Mouse (Mus musculus) layer of hippocampus, adult 2 months (tissue): Measurements from ENCODE around the gene Rs1. TPM values are rescaled to one million over a fixed set of nuclear protein-coding genes. Genes with fewer than 3 reads are reported as not detected.
A peak's percentile ranks its signal among the peaks of the same experiment; 100 is the strongest.
"Not testable (repeated sequence)": the region's sequence is repeated elsewhere in the genome, so short reads cannot be mapped to it uniquely, and the experiment has no call there.

Source experiments
- DNase-seq, 2 experiments: peaks; one replicate each; pipeline ENCODE4 v3.0.0; 2022; ENCODE audit warnings: low spot score in 2 of 2
- H3K27ac ChIP-seq: fragments of 200-600 bp; 2 replicates; pipeline ENCODE4 v1.8.1; 2022
- H3K4me3 ChIP-seq: fragments of 200-600 bp; 2 replicates; pipeline ENCODE4 v1.8.1; 2022; ENCODE audit warnings: mild to moderate bottlenecking
- CTCF ChIP-seq: fragments of 200-600 bp; conservative IDR thresholded peaks from 2 replicates; pipeline ENCODE4 v1.8.1; 2022; ENCODE audit warnings: antibody characterized with exemption, mild to moderate bottlenecking, moderate library complexity
- long read RNA-seq, 2 experiments: library from polyadenylated mRNA; stranded (forward); transcript quantifications; one replicate each; pipeline ENCODE4 v2.0.0; 2021; ENCODE audit warnings: borderline mapping rate in 2 of 2
- total RNA-seq, 2 experiments: library from RNA; stranded (reverse); gene quantifications; 2 replicates each; pipeline ENCODE4 v1.2.3; 2021

The Rs1 gene
- total RNA-seq = under 1 TPM in 1 of 2 experiments, not detected in 1; 0.08 TPM
- long read RNA-seq, experiment 1 = 0 reads
- long read RNA-seq, experiment 2, partial matches to known transcripts = 0 of 1 reads
- long read RNA-seq, experiment 2, other reads (novel, unspliced or antisense) = 1 of 1 reads

GRCm38 (mm10) chrX:160767713-160768112 is at the start of gene Rs1:
Rs1 (plus strand) TSS chrX:160768013.
- H3K27ac ChIP-seq = no peak within 1 kb of the TSS
- DNase-seq = no peak
- peak within 1 kb of the TSS; percentile 61; the same call in 1 of the 2 replicates for H3K4me3 ChIP-seq
- TF ChIP-seq CTCF = no peak

DNA sequence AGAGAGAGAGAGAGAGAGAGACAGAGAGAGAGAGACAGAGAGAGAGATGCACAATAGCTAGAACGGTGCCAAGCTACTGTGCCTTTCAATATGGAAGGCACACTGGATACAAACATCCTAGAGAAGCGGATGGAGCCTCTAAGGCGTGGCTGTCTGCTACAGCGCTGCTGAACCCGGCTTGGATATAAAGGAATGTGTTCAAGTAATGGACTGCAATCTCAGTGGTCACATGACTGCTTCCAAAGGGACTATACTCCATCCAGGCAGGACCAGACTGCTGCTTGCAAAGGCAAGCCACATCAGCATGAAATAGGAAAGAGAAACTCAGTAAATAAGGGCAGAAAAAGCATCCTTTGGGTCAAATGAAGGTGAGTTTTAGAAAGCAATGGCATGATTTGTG is 32.2 kb upstream of the Rs1 start, which contains the start of gene Ppef1:
Gene Ppef1, minus strand, starts transcription at position 116 of the 400 bp plus-strand sequence.
- no peak within 1 kb of the TSS for H3K4me3 ChIP-seq
- no peak for DNase-seq
- H3K27ac ChIP-seq = no peak within 1 kb of the TSS
- no peak for TF ChIP-seq CTCF

DNA sequence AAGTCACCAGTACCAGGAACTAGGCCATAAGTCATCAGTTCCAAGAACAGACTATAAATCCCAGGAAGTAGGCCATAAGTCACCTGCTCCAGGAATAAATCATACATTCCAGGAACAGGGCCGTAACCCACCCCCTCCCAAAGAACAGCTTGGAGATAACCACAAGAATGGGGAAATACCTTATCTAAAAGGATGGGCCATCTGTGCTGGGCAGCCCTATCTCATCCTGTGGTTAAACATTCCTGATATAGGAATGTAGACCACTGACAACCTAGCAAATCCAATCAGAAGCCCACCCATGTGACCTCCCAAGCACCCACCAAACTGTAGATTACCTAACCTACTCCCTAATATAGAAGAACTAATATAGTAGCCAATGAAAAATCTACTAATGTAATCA is 22.4 kb upstream of the Rs1 start:
- H3K4me3 ChIP-seq = no peak overlapping the region
- DNase-seq = no peak
- no peak overlapping the region for H3K27ac ChIP-seq
- TF ChIP-seq CTCF = no peak

DNA sequence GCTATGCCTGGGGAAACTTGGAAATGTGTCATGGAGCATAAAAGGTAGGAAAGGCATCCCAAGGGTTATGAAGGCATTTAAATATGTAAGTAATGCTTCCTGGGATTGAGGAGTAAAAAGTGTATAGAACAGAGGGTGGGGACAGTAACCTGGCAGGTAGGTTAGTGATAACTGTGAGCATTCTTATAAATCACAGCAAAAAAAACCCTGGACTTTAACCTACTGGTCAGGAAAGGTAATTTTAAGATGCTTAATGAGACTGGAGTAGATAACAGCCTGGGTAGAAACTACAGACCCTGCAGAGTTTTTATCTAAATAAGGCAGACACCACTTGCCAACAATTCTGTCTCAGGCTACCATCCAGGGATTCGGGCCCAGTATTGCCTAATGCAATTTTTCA is 19.2 kb upstream of the Rs1 start:
- no peak for DNase-seq
- Histone ChIP-seq H3K4me3 (no peak overlapping the region), H3K27ac (no peak overlapping the region)
- TF ChIP-seq CTCF = no peak

DNA sequence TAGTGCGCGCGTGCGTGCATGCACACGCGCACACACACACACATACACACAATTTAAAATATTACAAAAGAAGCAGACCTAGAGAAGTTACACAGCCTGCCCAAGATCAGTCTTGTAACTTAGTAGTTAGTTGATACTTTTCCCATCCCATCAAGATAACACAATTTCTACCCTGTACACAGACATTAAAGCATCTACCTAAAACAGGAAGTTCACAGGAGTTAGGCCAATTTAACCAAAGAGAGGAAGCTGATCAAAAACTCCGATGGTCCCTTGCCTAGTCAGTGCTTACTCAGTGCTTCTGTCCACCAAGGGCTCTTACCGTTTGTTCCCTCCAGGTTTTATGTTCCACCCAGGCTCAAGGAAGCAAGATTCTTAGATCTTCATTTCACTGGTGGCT is 17.0 kb upstream of the Rs1 start:
- TF ChIP-seq CTCF = no peak
- H3K27ac ChIP-seq = no peak overlapping the region

DNA sequence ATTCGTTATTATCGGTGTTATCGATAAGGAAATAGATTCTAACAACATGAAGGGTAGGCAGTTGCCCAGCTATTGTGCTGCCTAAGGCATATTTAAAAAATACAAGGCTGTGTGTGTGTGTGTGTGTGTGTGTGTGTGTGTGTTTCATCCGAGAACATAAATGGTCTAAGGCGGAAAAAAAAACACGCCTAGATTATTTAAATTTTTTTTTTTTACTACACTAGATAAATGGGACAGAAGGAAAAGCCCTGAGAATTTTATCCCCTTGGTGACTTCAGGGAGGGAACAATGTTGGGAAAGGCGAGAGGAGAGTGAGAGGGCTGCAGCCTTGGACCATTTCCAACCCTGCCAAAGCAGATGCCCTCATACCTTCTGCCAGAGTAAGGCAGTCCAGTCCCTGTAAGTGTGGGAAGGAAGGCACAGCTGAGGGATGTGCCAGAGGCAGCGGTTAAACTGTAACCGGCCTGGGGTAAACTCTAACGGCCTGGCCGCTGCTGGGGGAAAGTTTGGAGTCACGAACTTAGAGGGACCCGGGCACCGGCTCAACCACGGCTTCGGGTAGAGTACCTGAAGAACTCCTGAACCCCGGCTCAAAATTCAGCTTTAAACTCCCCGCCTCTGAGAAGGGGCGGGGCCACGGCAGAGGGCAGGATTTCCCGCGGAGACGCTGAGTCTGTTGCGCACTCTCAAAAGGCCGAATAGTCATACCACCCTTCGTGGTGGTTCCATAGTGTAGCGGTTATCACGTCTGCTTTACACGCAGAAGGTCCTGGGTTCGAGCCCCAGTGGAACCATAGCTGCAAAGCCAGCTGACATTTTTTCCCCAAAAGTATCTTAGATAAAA is 2.2 kb upstream of the Rs1 start:
- DNase-seq = peak; percentile 87 to 96
- TF ChIP-seq CTCF = no peak
- H3K4me3 ChIP-seq = peak overlapping the region; percentile 61
- H3K27ac ChIP-seq = no peak overlapping the region

More for the DNA sequence above, 17.0 kb upstream of the Rs1 start:
- no peak for DNase-seq
- no peak overlapping the region for H3K4me3 ChIP-seq

DNA sequence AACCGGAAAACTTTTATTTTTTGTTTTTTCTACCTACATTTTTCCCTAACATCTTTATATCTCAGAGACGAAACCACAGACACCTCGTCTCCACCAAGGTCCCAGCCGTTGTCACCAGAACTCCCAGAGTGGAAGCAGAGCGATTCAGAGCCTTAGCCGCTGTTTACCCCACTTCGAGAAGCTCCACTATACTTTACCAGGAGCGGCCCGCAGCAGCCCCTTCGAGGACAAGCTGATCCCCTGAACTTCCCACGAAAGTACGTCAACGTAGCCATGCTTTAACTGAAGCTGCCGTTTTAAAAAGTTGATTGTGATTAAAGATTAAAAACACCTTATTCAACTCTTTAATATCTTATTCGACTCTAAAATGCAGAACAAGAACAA is 1.6 kb upstream of the Rs1 start:
- peak overlapping the region; percentile 61 for H3K4me3 ChIP-seq
- peak; percentile 11 to 12 for DNase-seq
- H3K27ac ChIP-seq = 0 out of 2 replicates have a peak overlapping the region, but pooled peaks have one; percentile 39
- no peak for TF ChIP-seq CTCF

DNA sequence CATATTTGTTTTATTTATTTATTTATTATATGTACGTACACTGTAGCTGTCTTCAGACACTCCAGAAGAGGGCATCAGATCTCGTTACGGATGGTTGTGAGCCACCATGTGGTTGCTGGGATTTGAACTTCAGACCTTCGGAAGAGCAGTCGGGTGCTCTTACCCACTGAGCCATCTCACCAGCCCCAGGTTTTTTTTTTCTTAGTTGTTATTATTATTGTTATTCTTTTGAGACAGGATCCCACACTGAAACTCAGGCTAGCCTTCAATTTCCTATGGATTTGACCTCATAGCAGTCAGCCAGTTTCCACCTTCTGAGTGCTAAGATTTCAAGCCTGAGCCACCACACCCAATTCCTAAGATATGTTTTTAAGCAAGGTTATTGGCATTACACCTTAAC is 1.8 kb downstream of the Rs1 start:
- H3K4me3 ChIP-seq, DNase-seq, H3K27ac ChIP-seq: not testable (repeated sequence)
- 0 out of 2 replicates have a peak, but pooled peaks have one; percentile 12 for TF ChIP-seq CTCF

GRCm38 (mm10) chrX:160773033-160773432 is 5.2 kb downstream of the Rs1 start:
- H3K27ac ChIP-seq = peak overlapping the region; percentile 78
- peak; percentile 37 to 60 for DNase-seq

DNA sequence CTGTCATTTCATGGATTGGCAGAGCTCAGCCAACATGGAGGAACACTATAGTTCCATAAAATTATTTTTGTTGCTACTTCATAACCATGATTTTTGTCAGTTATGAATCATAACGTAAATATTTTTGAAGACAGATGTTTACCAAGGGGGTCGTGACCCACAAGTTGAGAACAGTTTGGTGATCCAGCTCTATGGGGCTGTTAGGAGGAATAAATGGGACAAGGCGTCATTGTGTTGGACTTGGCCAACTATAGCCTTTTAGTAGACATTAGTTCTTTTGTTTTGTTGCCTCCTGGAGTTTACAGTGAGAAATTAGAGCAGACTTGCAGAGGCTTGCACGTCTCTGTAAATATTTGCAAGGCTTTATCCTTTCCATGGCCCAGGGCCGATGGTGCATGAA is 14.5 kb downstream of the Rs1 start:
- H3K27ac ChIP-seq = no peak overlapping the region
- no peak for DNase-seq
- H3K4me3 ChIP-seq = no peak overlapping the region
- TF ChIP-seq CTCF = no peak

More at GRCm38 (mm10) chrX:160773033-160773432, 5.2 kb downstream of the Rs1 start:
- H3K4me3 ChIP-seq = no peak overlapping the region
- no peak for TF ChIP-seq CTCF

- H3K27ac ChIP-seq = no peak overlapping the region
- no peak for TF ChIP-seq CTCF
- no peak overlapping the region for H3K4me3 ChIP-seq
- DNase-seq = no peak
Observed at GRCm38 (mm10) chrX:160794920-160795319, 27.1 kb downstream of the Rs1 start.

DNA sequence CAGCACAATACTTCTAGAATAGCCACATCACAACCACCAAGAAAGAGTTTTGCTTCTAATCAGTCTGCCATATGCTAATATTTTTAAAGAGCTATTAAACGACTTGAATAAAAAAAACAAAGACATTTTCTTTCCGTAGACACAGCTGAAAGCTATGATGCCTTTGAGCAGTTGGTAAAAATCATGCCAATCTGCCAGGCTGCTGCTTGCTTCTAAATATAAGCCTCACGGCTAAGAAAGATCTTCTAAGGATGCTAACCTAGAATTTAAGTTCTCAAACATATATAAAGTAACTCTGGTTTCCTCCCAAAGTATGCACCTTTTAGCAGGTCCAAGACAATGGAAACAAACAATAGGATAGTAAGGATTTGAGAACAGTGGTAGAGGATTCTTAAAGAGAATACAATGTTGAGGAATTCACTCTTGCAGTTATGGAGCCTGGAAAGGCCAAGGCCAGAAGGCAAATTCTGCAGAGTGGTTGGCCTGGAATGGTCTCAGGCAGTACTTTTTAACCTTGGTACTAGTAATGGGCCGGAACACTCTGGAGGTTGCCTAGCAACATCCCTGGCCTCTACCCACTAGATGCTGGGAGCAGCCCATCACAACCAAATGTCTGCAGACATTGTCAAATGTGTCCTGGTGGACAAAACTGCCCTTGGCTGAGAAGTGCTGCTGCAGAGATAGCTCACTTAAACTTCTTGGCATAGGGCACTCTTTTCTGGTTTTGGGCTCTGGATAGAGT is 36.8 kb downstream of the Rs1 start:
- DNase-seq = peak in 1 of 2 experiments; percentile 30
- H3K4me3 ChIP-seq = no peak overlapping the region
- no peak for TF ChIP-seq CTCF
- peak overlapping the region; percentile 18; the same call in 1 of the 2 replicates for H3K27ac ChIP-seq

GRCm38 (mm10) chrX:160808226-160808625 is 40.4 kb downstream of the Rs1 start:
- no peak overlapping the region for H3K4me3 ChIP-seq
- no peak overlapping the region for H3K27ac ChIP-seq
- TF ChIP-seq CTCF = no peak
- no peak for DNase-seq

Other genes with a start within 250 kb of the Rs1 start
- gene Ppef1, start 32.2 kb upstream of the Rs1 start, total RNA-seq = under 1 TPM; 0.32 to 0.56 TPM
- gene Gja6, start 139.0 kb downstream of the Rs1 start, total RNA-seq = 1 to 10 TPM; 1.0 to 1.1 TPM
- gene Cdkl5, start 226.7 kb downstream of the Rs1 start, total RNA-seq = 100 to 1,000 TPM; 109 to 113 TPM